Mouse (Mus musculus) cerebellum, adult (tissue): ENCODE results near the gene Ecel1.

ENCODE experiments used
- ATAC-seq: cut with Nextera tagmentation; 2 replicates; pipeline ENCODE4 v1.9.2; 2017; ENCODE audit warnings: mild to moderate bottlenecking, moderate library complexity, mixed read lengths; ENCODE audit not compliant: insufficient number of reproducible peaks, low FRiP score, low TSS enrichment

Gene Ecel1

DNA sequence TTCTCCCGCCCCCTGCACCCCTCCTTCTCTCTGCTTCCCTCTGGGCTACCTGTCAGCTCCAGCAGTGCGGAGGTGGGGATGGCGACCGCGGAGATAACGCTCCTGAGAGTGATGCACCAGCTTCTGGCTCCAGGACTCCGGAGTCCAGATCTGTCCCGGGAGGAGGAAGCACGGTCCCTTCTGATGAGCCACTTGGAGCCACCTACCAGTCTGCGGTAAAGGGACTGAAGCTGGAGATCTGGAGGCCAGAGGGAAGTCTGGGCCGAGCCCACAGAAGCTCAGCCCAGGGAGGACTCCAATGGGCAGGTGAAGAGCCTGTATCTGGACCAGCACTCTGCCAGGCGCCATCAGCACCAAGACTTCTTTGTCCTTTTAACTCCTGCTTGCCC, at the start of gene Ecel1:
Ecel1 (minus strand) TSS at position 323 of the 389 bp plus-strand sequence.
- ATAC-seq: no peak

GRCm38 (mm10) chr1:87205502-87205901, 49.2 kb upstream of the Ecel1 start:
- ATAC-seq: no peak

GRCm38 (mm10) chr1:87205038-87205437, 48.7 kb upstream of the Ecel1 start:
- no peak for ATAC-seq

GRCm38 (mm10) chr1:87204465-87204864, 48.1 kb upstream of the Ecel1 start, which contains the start of gene Chrng:
Gene Chrng (plus strand): TSS chr1:87204657.
- no peak for ATAC-seq

GRCm38 (mm10) chr1:87203779-87204178, 47.5 kb upstream of the Ecel1 start:
- ATAC-seq: no peak

GRCm38 (mm10) chr1:87201848-87202247, 45.5 kb upstream of the Ecel1 start:
- ATAC-seq: no peak

DNA sequence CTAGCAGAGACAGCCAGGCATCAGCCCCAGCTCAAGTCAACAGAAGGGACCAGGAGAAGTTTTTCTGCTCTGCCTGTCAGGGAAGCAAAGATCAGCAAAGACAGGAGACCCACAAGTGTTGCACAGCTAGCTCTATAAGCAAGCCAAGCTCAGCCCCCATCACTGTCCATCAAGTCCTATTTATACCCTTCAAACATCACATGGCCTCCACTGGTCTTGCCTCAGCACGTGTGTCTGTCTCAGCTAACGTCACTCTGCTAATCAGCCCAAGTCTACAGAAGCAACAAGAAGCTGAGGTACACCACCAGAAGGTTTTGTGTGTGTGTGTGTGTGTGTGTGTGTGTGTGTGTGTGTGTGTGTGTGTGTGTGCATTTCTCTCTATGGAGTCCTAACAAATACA, 44.5 kb upstream of the Ecel1 start:
- no peak for ATAC-seq

DNA sequence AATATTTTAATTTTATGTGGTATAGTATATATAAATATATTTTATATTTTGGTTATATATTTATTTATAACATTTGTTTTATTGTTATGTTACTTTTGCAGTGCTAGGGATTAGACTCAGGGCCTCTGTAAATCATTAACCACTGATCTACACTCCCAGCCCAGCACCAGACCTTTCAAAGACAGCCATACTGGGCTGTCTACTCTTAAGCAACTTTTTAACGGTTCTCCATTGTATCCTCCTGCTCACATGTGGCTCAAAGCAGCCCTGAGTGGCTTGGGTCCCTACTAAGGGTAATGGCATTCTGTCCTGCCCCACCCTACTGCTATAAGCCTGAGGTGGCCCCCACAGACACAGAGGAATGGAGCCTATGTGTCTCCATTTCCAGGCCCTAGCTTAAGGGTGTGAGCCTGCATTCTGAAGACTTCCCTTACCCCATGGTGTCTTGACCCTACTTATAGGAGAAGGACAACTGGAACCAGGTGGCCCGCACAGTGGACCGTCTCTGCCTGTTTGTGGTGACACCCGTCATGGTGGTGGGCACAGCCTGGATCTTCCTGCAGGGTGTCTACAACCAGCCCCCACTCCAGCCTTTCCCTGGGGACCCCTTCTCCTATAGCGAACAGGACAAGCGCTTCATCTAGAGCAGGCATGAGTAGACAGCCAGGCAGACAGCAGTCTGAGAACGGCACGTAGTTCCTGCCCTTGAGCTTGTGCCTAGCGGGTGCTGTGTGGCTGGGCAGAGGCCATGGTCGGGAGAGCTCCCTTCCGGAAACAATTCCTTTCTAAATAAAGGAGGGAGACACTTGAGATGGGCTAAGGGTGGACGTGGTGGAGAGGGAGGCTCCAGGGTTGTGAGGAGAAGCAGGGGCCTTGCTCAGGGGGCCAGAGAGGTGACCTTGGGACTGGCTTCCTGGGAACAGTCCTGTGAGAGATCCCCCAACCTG, 42.1 kb upstream of the Ecel1 start:
- no peak for ATAC-seq

GRCm38 (mm10) chr1:87197296-87197695, 41.0 kb upstream of the Ecel1 start:
- ATAC-seq: no peak

DNA sequence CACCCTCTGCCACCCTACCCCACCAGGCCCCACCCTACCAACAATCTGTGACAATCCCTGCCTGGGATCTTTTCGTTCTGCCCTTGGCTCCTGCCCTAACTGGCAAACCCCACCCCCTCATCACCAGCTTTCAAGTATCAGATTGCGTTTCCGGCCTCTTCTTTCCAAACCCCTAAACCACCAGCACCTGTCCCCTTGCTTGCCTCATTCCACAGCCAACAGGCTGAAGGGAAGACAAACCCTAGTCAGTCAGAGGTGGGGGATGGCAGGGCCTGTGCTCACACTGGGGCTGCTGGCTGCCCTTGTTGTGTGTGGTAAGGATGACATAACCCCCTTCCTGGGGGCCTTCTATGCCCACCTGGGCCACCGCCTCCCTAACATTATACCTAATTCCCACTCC, 34.1 kb upstream of the Ecel1 start, which contains the start of gene Chrnd:
Chrnd (plus strand) TSS at position 179 of the 400 bp plus-strand sequence.
- no peak for ATAC-seq

DNA sequence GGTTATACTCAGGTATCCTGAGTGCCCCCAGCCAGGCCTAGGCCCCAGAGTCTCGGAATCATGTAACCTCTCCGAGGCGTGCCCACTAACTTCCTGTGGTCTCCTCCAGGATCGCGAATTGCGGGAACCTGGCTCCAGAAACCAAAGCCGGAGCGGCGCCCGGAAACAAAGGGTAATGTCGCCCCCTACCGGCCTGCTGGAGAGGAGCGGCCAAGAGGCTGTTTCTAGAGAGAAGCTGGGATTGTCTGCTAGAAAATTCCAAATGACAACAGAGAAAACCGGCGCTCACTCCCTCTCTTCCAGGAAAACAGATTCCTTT, 30.7 kb upstream of the Ecel1 start:
- peak; percentile 49; the same call in 1 of the 2 replicates for ATAC-seq

GRCm38 (mm10) chr1:87186261-87187036, 30.1 kb upstream of the Ecel1 start:
- ATAC-seq: peak; percentile 5; the same call in 1 of the 2 replicates

- ATAC-seq: no peak
These were observed 29.2 kb upstream of the Ecel1 start for GRCm38 (mm10) chr1:87185526-87185925.

GRCm38 (mm10) chr1:87184751-87185139, 28.4 kb upstream of the Ecel1 start:
- ATAC-seq: peak; percentile 31; the same call in 1 of the 2 replicates

- ATAC-seq: no peak
These were observed 27.9 kb upstream of the Ecel1 start for GRCm38 (mm10) chr1:87183998-87184750.

GRCm38 (mm10) chr1:87183013-87183412, 26.7 kb upstream of the Ecel1 start, which contains the start of gene Prss56:
Gene Prss56 (plus strand): TSS chr1:87183313.
- no peak for ATAC-seq

- ATAC-seq: no peak
These were observed 24.6 kb upstream of the Ecel1 start for GRCm38 (mm10) chr1:87180896-87181295.

DNA sequence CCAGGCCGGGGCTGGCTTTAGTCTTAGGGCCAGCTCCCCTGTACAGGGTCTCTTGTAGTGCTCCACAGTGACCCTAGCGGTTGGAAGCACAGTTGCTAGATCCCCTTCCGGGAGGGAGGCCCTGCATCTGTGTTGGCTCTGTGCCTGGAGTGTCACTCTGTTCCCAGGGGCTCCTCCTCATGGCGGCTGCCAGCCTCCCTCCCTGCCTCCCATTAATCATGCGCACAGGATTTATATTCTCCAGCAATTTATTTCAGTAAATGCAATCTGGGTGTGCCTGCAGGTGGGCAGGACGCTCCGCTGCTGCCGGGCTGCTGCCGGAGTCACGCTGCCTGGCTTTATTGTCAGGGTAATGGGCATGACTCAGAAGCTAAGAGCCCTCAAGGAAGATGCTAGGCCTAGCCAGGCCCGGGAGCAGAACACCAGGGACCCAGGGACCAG, 19.6 kb upstream of the Ecel1 start:
- ATAC-seq: no peak

DNA sequence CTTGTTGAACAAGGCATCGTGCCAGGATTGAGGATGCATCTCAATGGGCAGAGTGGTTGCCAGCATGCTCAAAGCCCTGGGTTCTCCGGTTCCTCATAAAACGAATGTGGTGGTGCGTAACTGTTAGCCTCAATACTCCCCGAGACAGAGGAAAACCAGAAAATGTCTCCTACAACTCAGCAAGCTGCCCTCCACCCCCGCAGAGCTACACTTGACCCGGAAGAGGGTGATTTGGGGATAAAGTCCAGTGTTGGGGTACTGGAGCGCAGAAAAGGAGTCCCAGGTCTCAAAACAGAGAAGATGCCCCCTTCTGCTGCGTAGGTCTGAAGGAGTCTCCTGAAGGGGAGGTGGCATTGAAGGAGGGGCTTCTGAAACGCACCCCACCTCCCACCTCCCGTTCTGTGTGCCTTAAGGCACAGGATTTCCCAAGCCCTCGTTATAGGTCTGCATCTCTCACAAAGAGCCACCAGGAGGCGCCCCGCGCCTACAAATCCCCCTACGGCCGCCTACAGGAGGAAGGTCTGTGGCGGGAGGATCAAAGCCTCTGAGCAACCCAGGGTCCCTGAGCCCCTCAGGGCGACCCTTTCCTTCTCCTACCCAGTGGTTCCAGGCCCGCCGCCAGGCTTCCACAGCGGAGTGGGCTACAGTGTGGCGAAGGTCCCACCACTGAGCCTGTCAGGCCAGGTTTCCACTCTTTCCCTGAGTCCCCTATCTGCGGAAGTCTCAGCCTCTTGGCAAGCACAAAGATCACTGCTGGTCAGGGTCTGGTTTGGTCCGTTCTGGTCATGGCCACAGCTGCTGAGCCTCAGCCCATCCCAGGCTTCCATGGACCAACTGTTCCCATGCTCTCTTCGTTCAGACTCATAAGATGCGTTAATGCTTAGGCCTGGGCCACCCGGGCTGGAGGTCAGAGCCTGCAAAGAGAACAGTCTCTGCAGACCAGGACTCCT, 18.0 kb upstream of the Ecel1 start:
- ATAC-seq: peak; percentile 46; the same call in 1 of the 2 replicates
